Mouse (Mus musculus) mouse embryonic stem cell (cell line): ENCODE results near the gene Gm17416.

Experiments
- in situ Hi-C, 2 experiments: fragments of 300-500 bp; cut with MboI; formaldehyde crosslinking; loops; 1 replicate in 1 of 2; 3 replicates in 1 of 2; pipeline ENCODE4 v1.14.3; 2019 to 2020; ENCODE audit warnings: low sequenced_read_pairs in 2 of 2, low pct_unique_long_range_greater_than_20kb in 1 of 2, mixed read lengths in 1 of 2; ENCODE audit not compliant: unreplicated experiment in 1 of 2

The Gm17416 gene

DNA sequence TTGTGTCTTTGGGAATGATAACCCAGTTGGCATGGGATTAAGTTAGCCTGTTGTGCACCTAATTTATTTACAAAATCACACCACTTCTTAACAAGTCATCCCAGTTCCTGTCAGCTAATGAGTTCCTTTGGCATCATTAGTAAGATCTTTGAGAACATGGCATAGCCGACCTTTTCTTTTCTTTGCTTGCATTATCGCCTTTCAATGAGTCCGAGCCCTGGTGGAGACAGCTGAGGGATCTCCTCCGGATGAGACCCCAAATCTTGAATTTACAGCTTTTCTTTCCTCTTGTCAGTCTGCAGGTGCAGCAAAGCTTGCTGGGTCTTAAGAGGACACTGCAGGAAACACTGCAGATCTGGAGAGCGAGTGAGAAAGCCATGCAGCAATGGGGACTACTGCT, at the start of gene Gm17416:
TSS of gene Gm17416 (plus strand) at position 301 of the 400 bp plus-strand sequence.
- in situ Hi-C loops: no loop called here

DNA sequence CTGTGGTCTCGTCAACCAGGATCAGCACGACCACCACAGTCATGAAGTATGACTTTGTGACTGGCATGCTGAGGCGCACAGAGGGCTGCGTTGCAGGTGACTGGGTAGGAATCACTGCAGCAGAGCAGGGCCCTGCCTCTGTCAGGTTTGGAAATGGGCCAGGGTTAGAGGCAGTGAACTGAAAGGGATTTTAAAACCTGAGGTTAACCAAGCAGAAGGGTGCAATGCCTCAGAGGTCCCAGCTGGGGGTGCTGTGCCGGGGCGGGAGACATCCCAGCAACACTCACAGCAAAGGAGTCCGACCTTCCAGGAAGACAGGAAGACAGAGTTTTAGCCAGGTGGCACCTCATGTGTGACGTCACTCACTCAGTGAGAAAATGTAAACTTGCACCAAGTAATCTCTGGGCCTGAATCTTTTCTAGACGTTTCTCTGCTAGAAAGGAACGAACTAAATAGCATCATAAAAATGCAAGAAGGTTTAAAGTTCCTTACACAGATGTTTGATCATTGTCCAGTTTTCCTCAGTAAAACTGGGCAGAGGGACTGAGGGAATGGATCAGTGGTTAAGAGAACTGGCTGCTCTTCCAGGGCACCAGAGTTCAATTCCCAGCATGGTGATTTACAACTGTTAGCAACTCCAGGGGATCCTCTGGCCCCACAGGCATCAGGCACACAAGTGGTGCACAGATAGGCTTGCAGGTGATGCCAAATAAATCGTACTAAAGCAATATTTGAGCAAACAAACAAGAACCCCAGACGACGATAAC, 29.0 kb upstream of the Gm17416 start, which contains the start of gene Defb29:
TSS of gene Defb29 (minus strand) at position 155 of the 767 bp plus-strand sequence.
- in situ Hi-C loops: no loop called here

DNA sequence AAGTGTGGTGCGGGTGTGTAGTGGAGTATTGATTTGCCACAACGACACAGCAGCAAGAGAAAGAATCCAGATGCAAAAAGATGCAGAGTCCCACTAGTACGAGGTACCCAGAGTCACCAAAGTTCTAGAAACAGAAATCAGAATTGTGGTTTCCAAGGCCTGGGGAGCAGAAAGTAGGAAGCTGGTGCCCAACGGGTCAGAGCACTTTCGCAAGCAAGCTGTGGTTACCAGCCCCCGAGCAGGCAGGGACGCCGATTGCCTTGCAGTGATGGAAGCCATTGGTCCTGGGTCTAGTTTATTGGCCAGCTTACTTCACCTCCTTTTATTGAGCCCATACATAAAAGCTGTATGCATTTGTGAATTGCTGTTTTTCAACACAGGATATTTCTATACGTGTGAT, 27.2 kb upstream of the Gm17416 start:
- in situ Hi-C loops: no loop called here

DNA sequence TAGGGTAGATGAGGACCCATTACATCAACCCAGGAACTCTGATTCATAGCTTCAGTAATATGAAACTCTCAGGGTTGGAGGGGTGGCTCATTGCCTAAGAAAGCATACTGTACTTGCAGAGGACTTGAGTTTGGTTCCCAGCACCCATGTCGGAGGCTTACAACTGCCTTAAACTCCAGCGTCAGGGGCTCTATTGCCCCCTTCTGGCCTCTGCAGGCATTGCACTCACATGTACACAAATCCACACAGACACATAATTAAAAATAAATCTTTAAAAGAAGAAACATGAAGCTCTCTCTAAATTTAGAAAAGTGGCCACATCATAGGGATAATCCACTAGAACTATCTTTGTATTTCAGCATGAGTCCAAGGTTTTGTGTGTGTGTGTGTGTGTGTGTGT, 26.2 kb upstream of the Gm17416 start:
- in situ Hi-C loops: no loop called here

DNA sequence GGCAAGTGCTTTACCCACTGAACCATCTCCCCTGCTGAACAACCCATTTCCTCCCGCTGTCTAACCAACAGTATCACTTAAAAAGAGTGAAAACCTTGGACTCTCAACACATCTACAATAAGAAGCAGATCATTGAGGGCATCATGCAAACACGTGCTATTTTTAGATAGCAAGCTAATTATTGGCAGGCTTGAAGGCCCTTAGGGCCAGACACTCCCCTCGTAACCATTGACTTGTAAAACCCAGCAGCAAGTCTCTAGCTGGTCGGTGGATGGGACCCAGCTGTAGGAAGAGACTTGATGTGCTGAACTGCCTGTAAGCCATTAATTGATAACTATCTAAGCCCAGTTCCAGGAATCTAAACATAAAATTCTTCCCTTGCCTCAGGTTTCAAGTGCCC, 25.7 kb upstream of the Gm17416 start:
- in situ Hi-C loops: no loop called here

DNA sequence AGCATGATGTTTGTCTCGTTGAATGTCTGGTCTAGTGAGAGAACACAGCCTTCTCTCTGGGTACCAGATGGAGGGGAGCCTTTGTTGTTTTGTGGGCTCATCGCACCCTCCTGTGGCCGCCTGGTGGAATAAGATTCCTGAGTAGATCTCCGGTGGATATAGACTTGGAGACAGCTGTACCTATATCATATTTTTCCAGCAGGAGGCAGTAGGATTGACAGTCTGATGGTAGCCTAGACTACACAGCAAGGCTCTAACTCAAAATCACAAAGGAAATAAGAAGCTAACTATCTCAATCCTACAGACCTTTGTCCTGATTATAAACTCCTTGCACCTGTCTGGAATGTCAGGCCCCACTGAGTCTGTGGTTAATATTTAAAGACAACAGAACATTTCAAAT, 24.4 kb upstream of the Gm17416 start:
- in situ Hi-C loops: no loop called here

DNA sequence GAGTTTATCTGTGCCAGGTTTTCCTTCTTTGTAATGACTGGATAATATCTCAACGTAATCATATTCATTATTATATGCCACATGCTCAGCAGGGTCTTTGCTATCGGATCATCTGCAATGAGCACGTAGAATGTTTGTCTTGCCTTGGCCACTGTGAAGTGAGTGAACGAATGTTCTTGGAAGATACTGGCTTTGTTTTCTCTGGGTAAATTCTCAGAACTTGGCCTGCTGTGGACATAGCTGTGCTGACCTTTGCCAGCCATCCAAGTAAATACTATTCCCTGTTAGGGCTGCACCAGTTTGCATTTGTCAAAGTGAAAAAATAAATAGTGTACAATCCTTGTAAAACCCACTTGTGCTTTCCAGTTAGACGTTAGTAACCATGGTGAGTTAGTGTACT, 21.0 kb upstream of the Gm17416 start:
- in situ Hi-C loops: no loop called here

DNA sequence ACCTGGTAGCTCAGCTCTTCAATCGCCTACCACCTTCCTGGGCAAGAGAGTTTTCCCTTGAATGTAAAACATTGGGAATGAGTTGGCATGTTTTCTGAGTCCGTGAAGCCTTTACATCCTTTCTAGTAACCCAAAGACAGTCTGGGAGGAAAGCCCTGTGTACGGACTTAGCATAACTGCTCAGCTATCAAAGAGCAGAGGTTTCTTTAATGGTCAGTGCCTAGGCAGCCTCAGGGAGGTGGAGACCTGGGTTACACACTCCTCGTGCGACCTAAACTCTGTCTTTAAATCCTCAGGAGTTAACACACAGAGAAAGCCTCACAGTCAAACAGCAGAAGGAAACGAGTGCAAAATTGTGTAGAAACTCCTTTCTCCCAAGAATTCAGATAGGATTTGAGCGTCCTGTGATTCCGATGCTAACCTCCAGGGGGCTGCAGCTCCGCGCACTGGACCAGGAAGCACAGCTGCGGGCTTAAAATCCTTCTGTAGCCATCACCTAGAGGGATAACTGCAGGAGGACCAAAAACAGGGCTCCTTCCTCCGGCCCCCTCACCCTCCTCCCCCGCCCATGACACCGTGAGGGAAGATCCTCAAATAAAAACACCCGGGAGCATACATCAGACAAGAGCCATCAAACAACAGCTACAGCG, 15.2 kb upstream of the Gm17416 start:
- in situ Hi-C loops: no loop called here

DNA sequence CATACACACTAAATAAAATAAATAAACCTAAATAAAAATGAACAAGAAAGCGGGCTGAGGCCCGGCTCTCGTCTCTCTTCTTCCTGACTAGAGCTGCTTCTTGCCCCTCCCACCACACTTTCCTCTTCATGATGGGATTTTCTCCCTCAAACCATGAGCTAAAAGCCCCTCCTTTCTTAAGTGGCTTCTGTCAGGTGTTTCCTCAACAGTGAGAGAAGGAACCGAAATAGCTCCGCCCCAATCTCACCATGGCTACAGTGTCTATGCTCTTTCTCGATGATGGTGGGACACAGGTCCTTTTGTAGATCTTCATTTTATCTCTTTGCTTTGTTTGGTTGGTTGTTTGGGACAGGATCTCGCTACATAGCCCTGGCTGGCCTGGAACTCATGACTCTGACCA, 12.5 kb upstream of the Gm17416 start:
- in situ Hi-C loops: no loop called here

DNA sequence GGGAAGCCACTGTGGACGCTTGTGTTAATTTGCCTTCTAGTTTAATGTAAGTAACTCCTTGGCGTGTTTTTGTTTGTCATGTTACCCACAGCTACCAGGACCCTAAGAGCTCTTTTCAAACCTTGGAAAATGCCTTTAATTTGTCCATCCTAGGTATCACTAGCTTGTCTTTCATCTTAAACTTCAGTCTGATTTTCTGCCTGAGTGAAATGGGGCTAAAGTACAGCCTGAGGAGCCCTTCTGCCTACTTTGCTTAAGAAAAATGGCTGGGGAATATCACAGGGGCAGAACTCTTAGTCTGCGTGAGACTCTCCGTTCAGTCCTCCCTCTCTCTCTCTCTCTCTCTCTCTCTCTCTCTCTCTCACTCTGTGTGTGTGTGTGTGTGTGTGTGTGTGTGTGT, 743 bp downstream of the Gm17416 start:
- in situ Hi-C loops: no loop called here

DNA sequence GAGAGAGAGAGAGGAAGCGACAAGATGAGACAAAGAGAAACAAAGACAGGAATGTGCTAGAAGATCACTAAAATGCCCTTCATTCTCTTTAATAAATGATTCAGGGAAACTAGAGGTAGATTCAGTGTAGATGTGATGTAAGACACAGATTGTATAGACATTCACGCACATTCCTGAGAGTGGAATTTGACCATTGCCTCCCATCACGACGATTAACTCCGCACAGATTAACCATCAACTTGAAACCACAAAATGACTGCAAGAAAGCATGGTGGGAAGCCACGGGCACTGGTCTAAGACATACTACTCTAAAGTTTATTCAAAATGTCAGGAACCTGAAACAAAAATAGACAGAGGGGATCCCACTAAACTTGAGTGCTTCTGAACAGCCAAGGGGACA, 1.2 kb downstream of the Gm17416 start:
- in situ Hi-C loops: no loop called here

DNA sequence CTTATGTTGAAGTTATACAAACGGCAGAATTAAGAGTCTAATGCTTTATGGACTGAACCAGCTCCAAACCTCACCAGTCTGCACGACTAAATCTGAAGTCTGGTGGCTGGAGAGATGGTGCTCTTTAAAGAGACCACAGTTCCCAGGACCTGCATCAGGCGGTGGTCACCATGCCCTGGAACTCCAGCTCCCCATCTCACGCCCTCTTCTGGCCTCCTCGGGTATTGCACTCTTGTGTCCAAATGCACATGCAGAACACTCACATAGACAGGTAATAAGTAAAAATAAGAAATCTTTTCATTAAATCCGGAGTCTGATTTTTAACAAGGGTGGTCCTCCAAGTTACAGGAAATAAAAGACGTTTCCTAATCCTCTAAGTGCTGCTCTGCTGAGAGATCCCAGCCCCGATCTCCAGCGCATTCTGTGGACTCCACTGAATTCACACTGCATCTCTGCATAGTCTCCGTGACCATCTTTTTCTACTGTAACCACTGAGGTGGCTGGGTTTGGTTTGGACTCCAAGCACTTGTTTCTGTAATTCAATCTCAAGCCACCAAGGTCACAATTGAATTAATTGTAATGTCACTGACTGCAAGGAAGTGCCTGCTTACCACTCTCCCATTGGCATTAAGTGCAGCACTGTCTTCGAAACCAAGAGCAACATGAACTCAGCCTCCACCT, 3.1 kb downstream of the Gm17416 start, which contains the start of gene Defb21:
TSS of gene Defb21 (plus strand) at position 631 of the 681 bp plus-strand sequence.
- in situ Hi-C loops: no loop called here

DNA sequence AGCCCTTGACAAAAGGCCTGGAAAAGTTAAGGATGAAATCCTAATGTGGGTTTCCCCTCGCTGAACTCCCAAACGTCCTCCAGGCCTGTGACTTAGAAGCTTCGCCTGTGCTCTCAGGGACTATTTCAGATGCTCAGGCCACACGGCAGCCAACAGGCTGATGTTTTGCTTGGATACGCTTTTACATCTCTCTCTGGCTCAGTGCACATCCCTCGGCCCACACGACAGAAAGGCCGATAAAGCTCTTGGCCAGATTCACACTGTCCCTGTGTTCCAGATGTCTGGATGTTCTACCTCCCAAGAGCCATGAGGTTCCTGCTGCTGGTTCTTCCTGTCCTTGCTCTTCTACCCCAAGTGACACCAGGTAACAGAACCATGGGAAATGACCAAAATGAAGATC, 4.3 kb downstream of the Gm17416 start:
- in situ Hi-C loops: no loop called here

DNA sequence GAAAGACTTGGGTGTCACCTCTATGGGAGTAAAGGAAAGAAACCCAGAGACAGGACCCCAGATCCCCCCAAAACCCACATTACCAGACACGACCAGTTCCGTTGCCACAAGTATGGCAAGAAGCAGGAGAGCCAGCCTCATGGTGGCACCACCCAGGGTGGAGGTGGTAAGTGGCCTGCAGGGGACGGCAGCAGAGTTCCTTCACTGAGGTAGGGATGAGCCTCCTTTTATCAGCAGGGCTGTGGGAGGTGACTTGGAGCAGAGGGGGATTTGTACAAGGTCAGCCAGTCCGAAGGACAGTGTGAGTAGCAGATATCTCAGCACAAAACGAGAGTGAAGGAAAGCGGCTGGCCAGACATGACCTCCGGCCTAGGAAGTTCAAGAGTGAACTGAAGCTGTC, 11.0 kb downstream of the Gm17416 start, which contains the start of gene Defb19:
TSS of gene Defb19 (minus strand) at position 206 of the 400 bp plus-strand sequence.
- in situ Hi-C loops: no loop called here

DNA sequence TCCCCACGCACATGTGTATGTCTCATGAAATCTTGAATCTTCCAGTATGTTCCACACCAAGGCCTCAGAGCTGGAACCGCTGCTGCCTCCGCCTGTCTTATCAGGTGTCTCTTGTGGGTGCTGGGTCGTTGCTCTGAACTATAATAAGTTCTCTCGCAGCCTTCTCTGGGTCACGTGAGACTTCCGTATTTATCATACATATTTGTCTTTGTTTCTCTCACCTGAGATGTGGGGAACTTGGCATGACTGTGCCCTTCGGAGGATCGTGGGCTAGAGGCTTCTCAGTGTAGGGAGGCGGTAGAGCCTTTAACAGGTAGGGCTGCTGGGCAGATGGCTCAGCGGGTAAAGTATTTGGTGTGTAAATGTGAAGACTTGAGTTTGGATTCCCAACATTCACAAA, 11.5 kb downstream of the Gm17416 start:
- in situ Hi-C loops: no loop called here

DNA sequence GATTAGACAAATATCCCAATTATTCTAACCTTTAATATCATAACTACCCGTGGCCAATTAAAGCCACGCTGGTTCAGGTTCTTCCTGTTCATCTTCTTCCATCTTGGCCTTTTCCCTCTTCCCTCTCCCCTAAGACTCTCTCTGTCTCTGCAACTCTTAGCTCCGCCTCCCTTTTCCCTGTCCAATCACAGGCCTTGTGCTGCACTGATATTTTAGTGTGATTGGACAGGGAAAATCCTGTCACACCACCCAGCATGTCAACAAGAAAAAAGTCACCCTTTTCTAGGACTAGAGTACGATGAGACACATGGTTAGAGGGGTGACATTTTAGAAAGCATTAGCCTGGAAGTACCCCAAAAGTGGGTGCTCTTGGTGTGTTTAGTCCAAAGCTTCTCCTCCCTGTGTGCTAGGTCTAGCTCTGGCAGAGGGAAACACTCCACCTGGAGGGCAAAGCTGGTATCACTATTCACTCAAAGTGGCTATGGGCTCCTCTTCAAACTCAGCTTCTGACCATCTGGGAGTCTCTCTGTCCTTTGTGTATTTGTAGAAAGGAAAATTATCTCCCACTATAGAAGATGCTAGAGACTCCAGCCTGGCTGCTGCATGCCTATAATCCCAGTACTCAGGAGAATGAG, 17.9 kb downstream of the Gm17416 start:
- in situ Hi-C loops: no loop called here

DNA sequence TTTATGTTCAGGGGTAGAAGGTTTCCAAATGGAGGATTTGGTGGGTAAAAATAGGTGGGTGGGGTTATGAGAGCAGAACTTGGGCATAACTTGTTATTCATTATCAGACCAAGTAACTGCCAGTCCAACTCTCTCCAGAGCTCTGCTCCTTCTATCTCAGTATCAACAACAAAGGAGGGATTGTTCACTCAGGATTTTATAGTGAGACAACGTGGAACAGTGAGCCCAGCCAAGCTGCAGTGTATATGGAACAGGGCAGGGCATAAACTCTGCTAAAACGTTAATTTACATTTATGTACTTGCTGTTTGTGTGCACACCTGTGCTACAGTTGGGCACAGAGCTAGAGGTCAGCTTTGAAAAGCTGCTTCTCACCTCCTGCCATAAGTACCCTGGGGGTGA, 19.3 kb downstream of the Gm17416 start:
- in situ Hi-C loops: no loop called here

DNA sequence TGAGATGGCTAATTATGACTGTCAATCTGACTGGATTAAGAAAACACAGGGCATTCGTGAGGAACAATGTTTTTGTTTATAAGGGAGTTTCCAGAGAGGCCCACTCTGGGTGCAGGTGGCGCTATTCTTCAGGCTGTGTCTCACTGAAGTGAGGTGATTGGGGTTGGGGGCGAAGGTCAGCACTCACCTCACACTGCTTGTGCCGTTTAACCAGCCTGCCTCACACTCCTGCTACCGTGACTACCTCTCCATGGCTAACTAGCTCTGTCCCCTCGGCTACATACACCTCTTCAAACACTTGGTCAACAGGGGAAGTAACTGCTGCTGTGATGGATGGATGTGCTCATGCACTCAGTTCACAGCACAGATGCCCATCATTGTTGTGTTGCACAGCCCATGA, 19.9 kb downstream of the Gm17416 start:
- in situ Hi-C loops: no loop called here

DNA sequence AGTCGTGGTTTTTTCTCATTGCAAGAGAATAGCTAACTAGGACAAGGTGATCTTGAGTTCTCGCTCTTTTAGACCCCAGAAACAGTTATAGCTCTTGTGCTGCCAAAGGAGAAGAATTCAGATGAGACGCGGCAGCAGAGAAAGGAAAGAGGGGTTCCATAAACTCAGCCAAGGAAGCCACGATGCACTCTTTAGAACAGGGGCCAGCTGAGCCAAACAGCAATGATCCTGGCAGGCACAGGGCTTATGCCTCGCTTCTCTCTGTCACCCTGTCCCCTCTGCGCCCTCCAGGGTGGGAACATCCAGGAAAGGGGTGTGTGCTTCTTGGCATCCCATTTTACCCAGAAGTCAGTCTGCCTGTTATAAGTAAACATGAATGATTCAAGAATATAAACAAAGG, 30.2 kb downstream of the Gm17416 start, which contains the start of gene Defb45:
TSS of gene Defb45 (minus strand) at position 101 of the 400 bp plus-strand sequence.
- in situ Hi-C loops: no loop called here
